Mouse (Mus musculus) granulocyte monocyte progenitor cell, adult 5-6 weeks (primary cell): ENCODE measurements around the gene Ifna16. TPM values are rescaled to one million over a fixed set of nuclear protein-coding genes. Genes with fewer than 3 reads are reported as not detected.

Experiments used
- ATAC-seq: replicated peaks from 2 replicates; pipeline ENCODE4 v1.8.0; 2016; ENCODE audit warnings: mild to moderate bottlenecking, moderate TSS enrichment, inconsistent platforms; ENCODE audit not compliant: poor library complexity, severe bottlenecking
- total RNA-seq, 2 experiments: library from RNA; stranded (forward) in 1 of 2; stranded (reverse) in 1 of 2; fragments of 200-712, 200-1000 nt in 1 of 2; fragments of >200 nt in 1 of 2; fragmentation: Nextera tagmentation in 1 of 2; gene quantifications; 2 replicates each; pipeline ENCODE4 v1.2.3; 2014 to 2017

Gene Ifna16
- total RNA-seq, 2 experiments from 2014 or later = not detected

DNA sequence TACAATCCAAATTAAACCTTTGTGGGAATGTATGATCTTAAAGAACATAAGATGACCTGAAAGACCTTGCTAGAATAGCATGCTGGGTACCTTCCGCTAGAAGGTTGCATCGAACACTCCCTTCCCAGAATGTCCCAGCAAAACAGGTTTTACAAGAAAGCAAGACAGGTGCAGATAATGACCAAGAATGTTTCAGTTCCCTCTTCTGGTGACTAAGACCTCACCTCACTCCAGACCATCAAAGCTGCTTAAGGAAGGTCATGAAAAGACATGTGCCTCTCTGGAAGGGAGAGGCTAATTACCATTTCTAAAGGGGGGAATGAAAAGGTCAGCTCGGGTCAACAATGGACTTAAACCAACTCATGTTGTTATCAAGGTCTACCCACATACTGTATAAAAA, 23.1 kb downstream of the Ifna16 start:
- no peak for ATAC-seq

DNA sequence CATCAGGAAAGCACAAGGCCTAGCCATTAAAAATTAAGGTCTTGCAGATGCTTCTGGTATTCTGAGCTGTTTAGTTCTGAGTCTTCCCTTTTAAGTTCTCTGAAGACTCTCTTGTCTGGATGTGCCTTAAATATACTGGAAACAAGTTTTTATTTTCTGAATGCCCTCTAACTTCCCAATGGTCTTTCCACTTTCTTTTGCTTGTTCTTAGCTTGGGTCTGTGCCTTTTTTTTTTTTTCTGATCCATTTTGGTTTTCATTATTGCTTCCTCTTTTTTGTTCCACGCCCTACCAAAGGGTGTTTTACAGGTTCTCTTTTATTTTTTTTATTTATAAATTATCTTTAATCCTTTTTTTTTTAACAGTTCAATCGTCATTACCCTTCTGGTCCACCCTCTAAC, 32.4 kb downstream of the Ifna16 start, which contains the start of gene Ifna13:
Gene Ifna13, minus strand, starts transcription at position 101 of the 400 bp plus-strand sequence.
- no peak for ATAC-seq

- ATAC-seq = no peak
These were observed 34.2 kb downstream of the Ifna16 start for GRCm38 (mm10) chr4:88642526-88642925.

DNA sequence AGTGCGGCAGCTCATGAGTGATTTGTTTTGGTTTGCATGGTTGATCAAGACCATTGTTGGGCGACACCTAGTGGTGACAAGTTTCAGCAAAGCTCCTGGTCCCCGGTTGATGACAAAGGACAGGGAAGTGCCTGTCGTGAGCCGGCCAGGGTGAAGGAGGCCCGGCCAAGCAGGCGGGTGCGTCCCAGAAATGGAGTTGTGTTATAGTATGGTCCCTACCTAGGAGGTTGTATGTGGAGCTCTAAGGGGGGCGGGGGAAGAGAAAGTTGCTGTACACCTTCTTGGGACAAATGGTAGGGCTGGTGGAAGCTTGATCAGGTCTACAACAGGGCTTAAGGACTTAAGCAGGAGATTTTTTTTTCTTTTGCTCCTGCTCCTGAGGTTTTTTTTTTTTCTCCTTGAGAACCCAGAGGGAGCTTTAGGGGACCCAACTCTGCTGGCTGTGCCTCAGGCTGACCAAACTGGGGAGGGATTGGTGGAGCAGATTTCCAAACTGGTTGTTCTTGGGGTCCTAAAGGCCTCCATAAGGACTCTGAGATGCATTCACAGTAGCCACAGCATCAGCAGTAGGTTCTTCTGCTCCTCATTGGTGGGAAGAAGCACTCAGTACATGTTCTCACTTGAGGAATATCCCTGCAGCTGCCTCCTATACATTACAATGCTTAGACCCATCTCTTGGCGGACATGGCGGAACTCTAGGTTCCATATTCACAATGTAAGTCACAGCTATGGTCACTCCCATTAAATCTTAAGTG, 35.5 kb downstream of the Ifna16 start:
- ATAC-seq = peak; percentile 93

GRCm38 (mm10) chr4:88640704-88641076, 36.0 kb downstream of the Ifna16 start:
- no peak for ATAC-seq

- ATAC-seq = no peak
These were observed 42.4 kb downstream of the Ifna16 start, which contains the start of gene C87499 for GRCm38 (mm10) chr4:88634311-88634710. Gene C87499, minus strand, starts transcription at chr4:88634411.

Other genes starting within 250 kb of the Ifna16 start
Only the 30 nearest of the 33 such genes appear.
- not detected in 2 replicates for gene Ifnb1, start 154.2 kb downstream of the Ifna16 start, total RNA-seq (2014; fragmentation: Nextera tagmentation)
- gene Ifnb1, start 154.2 kb downstream of the Ifna16 start, total RNA-seq (2017) = not detected in 2 replicates
- not detected in 2 replicates for gene Ifna15, start 118.7 kb downstream of the Ifna16 start, total RNA-seq (2014; fragmentation: Nextera tagmentation)
- not detected in 2 replicates for gene Ifna15, start 118.7 kb downstream of the Ifna16 start, total RNA-seq (2017)
- not detected in 2 replicates for gene Ifna14, start 105.1 kb downstream of the Ifna16 start, total RNA-seq (2014; fragmentation: Nextera tagmentation)
- not detected in 2 replicates for gene Ifna14, start 105.1 kb downstream of the Ifna16 start, total RNA-seq (2017)
- not detected in 2 replicates for gene Ifna9, start 84.5 kb downstream of the Ifna16 start, total RNA-seq (2014; fragmentation: Nextera tagmentation)
- gene Ifna9, start 84.5 kb downstream of the Ifna16 start, total RNA-seq (2017) = not detected in 2 replicates
- gene Ifna12, start 73.5 kb downstream of the Ifna16 start, total RNA-seq (2014; fragmentation: Nextera tagmentation) = not detected in 2 replicates
- not detected in 2 replicates for gene Ifna12, start 73.5 kb downstream of the Ifna16 start, total RNA-seq (2017)
- not detected in 2 replicates for gene C87499, start 42.5 kb downstream of the Ifna16 start, total RNA-seq (2014; fragmentation: Nextera tagmentation)
- gene C87499, start 42.5 kb downstream of the Ifna16 start, total RNA-seq (2017) = not detected in 2 replicates
- not detected in 2 replicates for gene Ifna13, start 32.5 kb downstream of the Ifna16 start, total RNA-seq (2014; fragmentation: Nextera tagmentation)
- gene Ifna13, start 32.5 kb downstream of the Ifna16 start, total RNA-seq (2017) = not detected in 2 replicates
- gene Ifna2, start 7.0 kb upstream of the Ifna16 start, total RNA-seq (2014; fragmentation: Nextera tagmentation) = not detected in 2 replicates
- gene Ifna2, start 7.0 kb upstream of the Ifna16 start, total RNA-seq (2017) = not detected in 2 replicates
- gene Ifnab, start 14.4 kb upstream of the Ifna16 start, total RNA-seq (2014; fragmentation: Nextera tagmentation) = not detected in 2 replicates
- gene Ifnab, start 14.4 kb upstream of the Ifna16 start, total RNA-seq (2017) = not detected in 2 replicates
- gene Gm26566, start 44.9 kb upstream of the Ifna16 start, total RNA-seq (2014; fragmentation: Nextera tagmentation) = not detected in 2 replicates
- 0.69 TPM in 1 of 2 replicates, not detected in the other for gene Gm26566, start 44.9 kb upstream of the Ifna16 start, total RNA-seq (2017)
- gene Klhl9, start 45.5 kb upstream of the Ifna16 start, total RNA-seq (2014; fragmentation: Nextera tagmentation) = 33.5 and 45.5 TPM in 2 replicates
- gene Klhl9, start 45.5 kb upstream of the Ifna16 start, total RNA-seq (2017) = 72.4 and 96.0 TPM in 2 replicates
- gene Gm13271, start 77.9 kb upstream of the Ifna16 start, total RNA-seq (2014; fragmentation: Nextera tagmentation) = not detected in 2 replicates
- not detected in 2 replicates for gene Gm13271, start 77.9 kb upstream of the Ifna16 start, total RNA-seq (2017)
- 0.49 TPM in 1 of 2 replicates, not detected in the other for gene Gm13283, start 83.2 kb upstream of the Ifna16 start, total RNA-seq (2014; fragmentation: Nextera tagmentation)
- gene Gm13283, start 83.2 kb upstream of the Ifna16 start, total RNA-seq (2017) = 0.21 TPM in 1 of 2 replicates, not detected in the other
- not detected in 2 replicates for gene Gm13290, start 96.9 kb upstream of the Ifna16 start, total RNA-seq (2014; fragmentation: Nextera tagmentation)
- not detected in 2 replicates for gene Gm13290, start 96.9 kb upstream of the Ifna16 start, total RNA-seq (2017)
- not detected in 2 replicates for gene Gm13289, start 100.0 kb upstream of the Ifna16 start, total RNA-seq (2014; fragmentation: Nextera tagmentation)
- not detected in 2 replicates for gene Gm13289, start 100.0 kb upstream of the Ifna16 start, total RNA-seq (2017)
- gene Gm13272, start 102.9 kb upstream of the Ifna16 start, total RNA-seq (2014; fragmentation: Nextera tagmentation) = not detected in 2 replicates
- not detected in 2 replicates for gene Gm13272, start 102.9 kb upstream of the Ifna16 start, total RNA-seq (2017)
- gene Ifnz, start 105.2 kb upstream of the Ifna16 start, total RNA-seq (2014; fragmentation: Nextera tagmentation) = 1.5 TPM in 1 of 2 replicates, not detected in the other
- gene Ifnz, start 105.2 kb upstream of the Ifna16 start, total RNA-seq (2017) = 0.22 and 0.52 TPM in 2 replicates
- not detected in 2 replicates for gene Gm13276, start 108.8 kb upstream of the Ifna16 start, total RNA-seq (2014; fragmentation: Nextera tagmentation)
- gene Gm13276, start 108.8 kb upstream of the Ifna16 start, total RNA-seq (2017) = not detected in 2 replicates
- gene Gm13277, start 111.7 kb upstream of the Ifna16 start, total RNA-seq (2014; fragmentation: Nextera tagmentation) = not detected in 2 replicates
- not detected in 2 replicates for gene Gm13277, start 111.7 kb upstream of the Ifna16 start, total RNA-seq (2017)
- gene Gm13278, start 114.6 kb upstream of the Ifna16 start, total RNA-seq (2014; fragmentation: Nextera tagmentation) = not detected in 2 replicates
- gene Gm13278, start 114.6 kb upstream of the Ifna16 start, total RNA-seq (2017) = not detected in 2 replicates
- gene Gm13275, start 117.6 kb upstream of the Ifna16 start, total RNA-seq (2014; fragmentation: Nextera tagmentation) = not detected in 2 replicates
- not detected in 2 replicates for gene Gm13275, start 117.6 kb upstream of the Ifna16 start, total RNA-seq (2017)
- gene Gm13279, start 120.5 kb upstream of the Ifna16 start, total RNA-seq (2014; fragmentation: Nextera tagmentation) = not detected in 2 replicates
- not detected in 2 replicates for gene Gm13279, start 120.5 kb upstream of the Ifna16 start, total RNA-seq (2017)
- not detected in 2 replicates for gene Gm13285, start 122.7 kb upstream of the Ifna16 start, total RNA-seq (2014; fragmentation: Nextera tagmentation)
- not detected in 2 replicates for gene Gm13285, start 122.7 kb upstream of the Ifna16 start, total RNA-seq (2017)
- gene Gm13287, start 126.3 kb upstream of the Ifna16 start, total RNA-seq (2014; fragmentation: Nextera tagmentation) = not detected in 2 replicates
- not detected in 2 replicates for gene Gm13287, start 126.3 kb upstream of the Ifna16 start, total RNA-seq (2017)
- gene Gm13288, start 128.6 kb upstream of the Ifna16 start, total RNA-seq (2014; fragmentation: Nextera tagmentation) = not detected in 2 replicates
- not detected in 2 replicates for gene Gm13288, start 128.6 kb upstream of the Ifna16 start, total RNA-seq (2017)
- not detected in 2 replicates for gene Ifna7, start 139.3 kb upstream of the Ifna16 start, total RNA-seq (2014; fragmentation: Nextera tagmentation)
- not detected in 2 replicates for gene Ifna7, start 139.3 kb upstream of the Ifna16 start, total RNA-seq (2017)
- not detected in 2 replicates for gene Ifna11, start 143.0 kb upstream of the Ifna16 start, total RNA-seq (2014; fragmentation: Nextera tagmentation)
- not detected in 2 replicates for gene Ifna11, start 143.0 kb upstream of the Ifna16 start, total RNA-seq (2017)
- not detected in 2 replicates for gene Ifna6, start 150.5 kb upstream of the Ifna16 start, total RNA-seq (2014; fragmentation: Nextera tagmentation)
- not detected in 2 replicates for gene Ifna6, start 150.5 kb upstream of the Ifna16 start, total RNA-seq (2017)
- gene Ifna5, start 158.6 kb upstream of the Ifna16 start, total RNA-seq (2014; fragmentation: Nextera tagmentation) = not detected in 2 replicates
- not detected in 2 replicates for gene Ifna5, start 158.6 kb upstream of the Ifna16 start, total RNA-seq (2017)
- not detected in 2 replicates for gene Ifna4, start 164.9 kb upstream of the Ifna16 start, total RNA-seq (2014; fragmentation: Nextera tagmentation)
- not detected in 2 replicates for gene Ifna4, start 164.9 kb upstream of the Ifna16 start, total RNA-seq (2017)